Comparison of ENCODE assay signal across 26 mouse cellular contexts in the genomic region with DNA sequence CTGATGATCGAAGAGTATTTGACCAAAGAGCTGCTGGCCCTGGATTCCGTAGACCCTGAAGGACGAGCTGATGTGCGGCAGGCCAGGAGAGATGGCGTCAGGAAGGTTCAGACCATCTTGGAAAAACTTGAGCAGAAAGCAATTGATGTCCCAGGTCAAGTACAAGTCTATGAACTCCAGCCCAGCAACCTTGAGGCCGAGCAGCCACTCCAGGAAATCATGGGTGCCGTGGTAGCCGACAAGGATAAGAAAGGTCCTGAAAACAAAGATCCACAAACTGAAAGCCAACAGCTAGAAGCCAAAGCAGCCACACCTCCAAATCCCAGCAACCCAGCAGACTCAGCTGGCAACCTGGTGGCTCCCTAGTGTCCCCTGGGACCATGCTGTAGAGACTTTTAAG.
"Had no signal": no experiment of that assay in that cellular context is flagged by ENCODE, and none has a peak within 500 bp of the region (broad histone marks: within the 10 kb centered on the region; RNA-seq: fewer than 3 reads in every experiment).

No protein-coding gene starts in this region.

- H3K36me3 ChIP-seq: forebrain, embryonic 12.5 days; forebrain, embryonic 15.5 days had no signal

- H3K27ac ChIP-seq: embryonic facial prominence, embryonic 10.5 days; embryonic facial prominence, embryonic 12.5 days; embryonic facial prominence, embryonic 13.5 days; embryonic facial prominence, embryonic 15.5 days; forebrain, embryonic 10.5 days; forebrain, embryonic 12.5 days; forebrain, embryonic 13.5 days; forebrain, embryonic 15.5 days; gastrocnemius, adult 2 months; heart, adult 2 months had no signal

- DNase-seq: cerebellum, adult 2 months; cerebellum, adult 8-10 months; cerebellum, adult 9-10 months; cerebellum, adult 9-11 months; cerebellum, postnatal 10 days; cerebellum, postnatal 14 days; cerebellum, postnatal 25 days; cerebellum, postnatal 36 days; embryo, embryonic 11 days; forebrain, postnatal 0 days; gastrocnemius, adult 2 months; gastrocnemius, postnatal 10 days; gastrocnemius, postnatal 14 days; gastrocnemius, postnatal 25 days; gastrocnemius, postnatal 36 days; heart, adult 18-20 months had no signal

- H3K9me3 ChIP-seq: embryonic facial prominence, embryonic 10.5 days; embryonic facial prominence, embryonic 12.5 days; embryonic facial prominence, embryonic 13.5 days; embryonic facial prominence, embryonic 15.5 days; forebrain, embryonic 10.5 days; forebrain, embryonic 12.5 days; forebrain, embryonic 13.5 days; forebrain, embryonic 15.5 days had no signal

- H3K4me3 ChIP-seq: embryonic facial prominence, embryonic 10.5 days; embryonic facial prominence, embryonic 12.5 days; embryonic facial prominence, embryonic 13.5 days; embryonic facial prominence, embryonic 15.5 days; erythroblast, embryonic 14.5 days; forebrain, embryonic 10.5 days; forebrain, embryonic 12.5 days; forebrain, embryonic 13.5 days; forebrain, embryonic 15.5 days; gastrocnemius, adult 2 months; heart, adult 2 months had no signal

- H3K27me3 ChIP-seq: embryonic facial prominence, embryonic 12.5 days; embryonic facial prominence, embryonic 13.5 days; embryonic facial prominence, embryonic 15.5 days; forebrain, embryonic 12.5 days; forebrain, embryonic 13.5 days; forebrain, embryonic 15.5 days had no signal
